ENCODE assay signal across 22 mouse cellular contexts in genomic region chr5:38061051-38061450, GRCm38 (mm10). TPM values are rescaled to one million over a fixed set of nuclear protein-coding genes. Genes with fewer than 3 reads are reported as not detected.
DNase-seq lines count a peak whose midpoint lies in the region; ATAC-seq lines count a peak whose summit lies in the region.
"Had no signal": no experiment of that assay in that cellular context is flagged by ENCODE, and none has a peak within 500 bp of the region (broad histone marks: within the 10 kb centered on the region; RNA-seq: fewer than 3 reads in every experiment).

No protein-coding gene starts in this region.

- H3K4me1 ChIP-seq in forebrain, embryonic 10.5 days, result peaks cover 62% of the 10 kb centered on the region
- H3K4me1 ChIP-seq in forebrain, embryonic 12.5 days, result peaks cover 26% of the 10 kb centered on the region
- H3K4me1 ChIP-seq in embryonic facial prominence, embryonic 11.5 days (ENCODE audit: control insufficient read depth, insufficient read depth, low read length), result no peaks in the 10 kb centered on the region
- H3K4me1 ChIP-seq in embryonic facial prominence, embryonic 15.5 days, result peaks cover 28% of the 10 kb centered on the region

- H3K9me3 ChIP-seq in forebrain, embryonic 10.5 days, result no peaks in the 10 kb centered on the region
- H3K9me3 ChIP-seq in forebrain, embryonic 12.5 days, result no peaks in the 10 kb centered on the region
- H3K9me3 ChIP-seq in embryonic facial prominence, embryonic 11.5 days (replicated peaks; ENCODE audit: control insufficient read depth, low read length), result no peaks in the 10 kb centered on the region
- H3K9me3 ChIP-seq in embryonic facial prominence, embryonic 15.5 days (replicated peaks), result no peaks in the 10 kb centered on the region
- H3K9me3 ChIP-seq: G1E; heart, embryonic 10.5 days; hindbrain, embryonic 13.5 days had no signal

- 0 out of 2 replicates have a peak, but pooled peaks cover 5% of the 10 kb centered on the region for H3K27me3 ChIP-seq in forebrain, embryonic 10.5 days (ENCODE audit: poor library complexity, severe bottlenecking)
- no peaks in the 10 kb centered on the region for H3K27me3 ChIP-seq in forebrain, embryonic 12.5 days
- H3K27me3 ChIP-seq in embryonic facial prominence, embryonic 11.5 days (ENCODE audit: control insufficient read depth, insufficient read depth, low read length), result no peaks in the 10 kb centered on the region
- no peaks in the 10 kb centered on the region for H3K27me3 ChIP-seq in embryonic facial prominence, embryonic 15.5 days
- H3K27me3 ChIP-seq: hindbrain, embryonic 13.5 days had no signal

- WGBS in forebrain, embryonic 10.5 days, result 35% methylated on average over 2 of the region's 2 CpGs
- WGBS in forebrain, embryonic 12.5 days, result 34% methylated on average over 2 of the region's 2 CpGs
- 33% methylated on average over 2 of the region's 2 CpGs for WGBS in embryonic facial prominence, embryonic 11.5 days
- WGBS in embryonic facial prominence, embryonic 15.5 days, result 34% methylated on average over 2 of the region's 2 CpGs

- no peak overlapping the region for H3K4me3 ChIP-seq in forebrain, embryonic 10.5 days
- H3K4me3 ChIP-seq in forebrain, embryonic 12.5 days (replicated peaks), result no peak overlapping the region
- H3K4me3 ChIP-seq in embryonic facial prominence, embryonic 11.5 days (ENCODE audit: low read depth, low read length), result no peak overlapping the region
- H3K4me3 ChIP-seq in embryonic facial prominence, embryonic 15.5 days (replicated peaks), result no peak overlapping the region
- H3K4me3 ChIP-seq: heart, embryonic 10.5 days; hindbrain, embryonic 13.5 days had no signal

- peak overlapping the region; percentile 58; the same call in 1 of the 2 replicates for H3K27ac ChIP-seq in forebrain, embryonic 10.5 days
- no peak overlapping the region for H3K27ac ChIP-seq in forebrain, embryonic 12.5 days
- H3K27ac ChIP-seq in embryonic facial prominence, embryonic 11.5 days (replicated peaks; ENCODE audit: low read depth, low read length), result 0 out of 2 replicates have a peak overlapping the region, but pooled peaks have one; percentile 14
- peak overlapping the region; percentile 14; the same call in 1 of the 2 replicates for H3K27ac ChIP-seq in embryonic facial prominence, embryonic 15.5 days (replicated peaks)
- H3K27ac ChIP-seq: heart, embryonic 10.5 days; hindbrain, embryonic 13.5 days had no signal

- no peak for DNase-seq in forebrain, embryonic 10.5 days (ENCODE audit: extremely low spot score, low spot score)
- peak; percentile 57 for DNase-seq in embryonic facial prominence, embryonic 11.5 days (ENCODE audit: low spot score)
- DNase-seq in retina, postnatal 1 day, result peak; percentile 78
- no peak for DNase-seq in kidney, postnatal 25 days
- no peak for DNase-seq in c-Kit-positive CD71-positive TER-119-positive erythroid progenitor cells, embryonic 14.5 days (ENCODE audit: low spot score)
- DNase-seq: adrenal gland, postnatal 36 days; B cell, adult 2 months; cerebellum, adult 11 months; cerebellum, adult 8-10 months; cerebellum, postnatal 14 days; embryo, embryonic 11 days; heart, adult 18-20 months; heart, postnatal 10 days; heart, postnatal 4 days had no signal

- no peak overlapping the region for H3K9ac ChIP-seq in forebrain, embryonic 12.5 days
- no peak overlapping the region for H3K9ac ChIP-seq in embryonic facial prominence, embryonic 11.5 days (replicated peaks; ENCODE audit: low read length)
- H3K9ac ChIP-seq in embryonic facial prominence, embryonic 15.5 days, result no peak overlapping the region
- H3K9ac ChIP-seq: hindbrain, embryonic 13.5 days had no signal

- ATAC-seq in forebrain, embryonic 12.5 days (ENCODE audit: low FRiP score), result no peak
- no peak for ATAC-seq in embryonic facial prominence, embryonic 11.5 days (replicated peaks; ENCODE audit: insufficient number of reproducible peaks, low FRiP score, low TSS enrichment, low read depth)
- ATAC-seq in embryonic facial prominence, embryonic 15.5 days (ENCODE audit: insufficient number of reproducible peaks, low FRiP score, low TSS enrichment, low read depth), result no peak
- ATAC-seq: CD4-positive, CD25-positive, alpha-beta regulatory T cell, adult 4 months; forebrain, embryonic 14.5 days; intestine, embryonic 16.5 days had no signal

- no peaks in the 10 kb centered on the region for H3K36me3 ChIP-seq in forebrain, embryonic 10.5 days (replicated peaks)
- no peaks in the 10 kb centered on the region for H3K36me3 ChIP-seq in forebrain, embryonic 12.5 days (replicated peaks)
- H3K36me3 ChIP-seq in embryonic facial prominence, embryonic 11.5 days (replicated peaks; ENCODE audit: control insufficient read depth, insufficient read depth, low read depth, low read length), result no peaks in the 10 kb centered on the region
- H3K36me3 ChIP-seq in embryonic facial prominence, embryonic 15.5 days, result no peaks in the 10 kb centered on the region
- H3K36me3 ChIP-seq: heart, embryonic 10.5 days; hindbrain, embryonic 13.5 days had no signal

- H3K4me2 ChIP-seq in forebrain, embryonic 12.5 days, result no peak overlapping the region
- H3K4me2 ChIP-seq in embryonic facial prominence, embryonic 11.5 days (ENCODE audit: low read depth, low read length), result no peak overlapping the region
- no peak overlapping the region for H3K4me2 ChIP-seq in embryonic facial prominence, embryonic 15.5 days (replicated peaks)
- H3K4me2 ChIP-seq: hindbrain, embryonic 13.5 days had no signal

RNA-seq across cellular contexts. Expression of gene Stx18, which starts 22.5 kb away (rescaled TPM):
- 52.0 and 54.4 TPM in 2 replicates for polyA plus RNA-seq in forebrain, embryonic 10.5 days (2016; fragmentation: Nextera tagmentation; extraction: Ambion mirVana)
- polyA plus RNA-seq in forebrain, embryonic 12.5 days (2016; fragmentation: Nextera tagmentation; extraction: Ambion mirVana), result 35.6 and 41.6 TPM in 2 replicates
- polyA plus RNA-seq in embryonic facial prominence, embryonic 11.5 days (2014; fragmentation: Nextera tagmentation; extraction: Ambion mirVana), result 65.1 and 71.4 TPM in 2 replicates
- polyA plus RNA-seq in embryonic facial prominence, embryonic 15.5 days (2015; fragmentation: Nextera tagmentation; extraction: Ambion mirVana), result 47.4 and 47.5 TPM in 2 replicates

Comparison
In these comparisons a context has a peak if more than half of its experiments do, and no peak if none do; other contexts are left out.
1. DNase-seq: peak in embryonic facial prominence, embryonic 11.5 days (single experiment) and retina, postnatal 1 day (single experiment); none in forebrain, embryonic 10.5 days (single experiment), kidney, postnatal 25 days (0 of 2) and c-Kit-positive CD71-positive TER-119-positive erythroid progenitor cells, embryonic 14.5 days (single experiment).